Mouse (Mus musculus) erythroblast, embryonic 14.5 days (primary cell): ENCODE results near the gene Vmn1r28.
"Not testable (repeated sequence)": the region's sequence is repeated elsewhere in the genome, so short reads cannot be mapped to it uniquely, and the experiment has no call there.

Experiments
- GATA1 ChIP-seq: IDR thresholded peaks from 2 replicates; pipeline ENCODE4 v1.6.1; 2012; ENCODE audit warnings: low read length, inconsistent platforms, mixed read lengths
- TAL1 ChIP-seq: IDR thresholded peaks from 3 replicates; pipeline ENCODE4 v1.6.1; 2012; ENCODE audit warnings: low read length, inconsistent platforms, mixed read lengths

GRCm38 (mm10) chr6:58298511-58298910, 36.7 kb downstream of the Vmn1r28 start:
- not testable (repeated sequence) for TF ChIP-seq TAL1, GATA1
